Mouse (Mus musculus): ENCODE data around the gene Cyp4f17. TPM values are rescaled to one million over a fixed set of nuclear protein-coding genes. Genes with fewer than 3 reads are reported as not detected.
"Not testable (repeated sequence)": the region's sequence is repeated elsewhere in the genome, so short reads cannot be mapped to it uniquely, and the experiment has no call there.

Gene Cyp4f17
- polyA plus RNA-seq, 1 experiment from 2014 or later: 7.3 TPM

GRCm38 (mm10) chr17:32521981-32522380, 16.1 kb downstream of the Cyp4f17 start:
- Histone ChIP-seq H3K27ac (ENCODE audit: low read depth, low read length) (no peak overlapping the region), H3K4me3 (ENCODE audit: low read length) (no peak overlapping the region), H3K9ac (ENCODE audit: low read depth, low read length) (no peak overlapping the region), H3K9me3 (ENCODE audit: control insufficient read depth, low read length) (no peaks in the 10 kb centered on the region), H3K36me3 (ENCODE audit: control insufficient read depth, insufficient read depth, low read length) (no peaks in the 10 kb centered on the region), H3K4me2 (replicated peaks; ENCODE audit: low read depth, low read length) (no peak overlapping the region), H3K4me1 (ENCODE audit: control insufficient read depth, insufficient read depth, low read length) (no peaks in the 10 kb centered on the region), H3K27me3 (ENCODE audit: control insufficient read depth, insufficient read depth, low read length) (no peaks in the 10 kb centered on the region)
- ATAC-seq (ENCODE audit: low FRiP score, low TSS enrichment): no peak
- WGBS: 91% methylated on average over 5 of the region's 5 CpGs

GRCm38 (mm10) chr17:32522386-32522785, 16.5 kb downstream of the Cyp4f17 start:
- H3K9ac ChIP-seq (ENCODE audit: low read depth, low read length): no peak overlapping the region
- no peak overlapping the region for H3K4me3 ChIP-seq (ENCODE audit: low read length)
- H3K9me3 ChIP-seq (ENCODE audit: control insufficient read depth, low read length): no peaks in the 10 kb centered on the region
- no peaks in the 10 kb centered on the region for H3K36me3 ChIP-seq (ENCODE audit: control insufficient read depth, insufficient read depth, low read length)
- H3K4me1 ChIP-seq (ENCODE audit: control insufficient read depth, insufficient read depth, low read length): no peaks in the 10 kb centered on the region
- no peak overlapping the region for H3K27ac ChIP-seq (ENCODE audit: low read depth, low read length)
- no peaks in the 10 kb centered on the region for H3K27me3 ChIP-seq (ENCODE audit: control insufficient read depth, insufficient read depth, low read length)
- 91% methylated on average over 4 of the region's 4 CpGs for WGBS
- no peak for ATAC-seq (ENCODE audit: low FRiP score, low TSS enrichment)
- no peak overlapping the region for H3K4me2 ChIP-seq (replicated peaks; ENCODE audit: low read depth, low read length)

- no peak for ATAC-seq (ENCODE audit: low FRiP score, low TSS enrichment)
- no peaks in the 10 kb centered on the region for H3K36me3 ChIP-seq (ENCODE audit: control insufficient read depth, insufficient read depth, low read length)
Observed at GRCm38 (mm10) chr17:32522816-32523215, 17.0 kb downstream of the Cyp4f17 start.

GRCm38 (mm10) chr17:32523895-32524294, 18.0 kb downstream of the Cyp4f17 start:
- no peaks in the 10 kb centered on the region for H3K27me3 ChIP-seq (ENCODE audit: control insufficient read depth, insufficient read depth, low read length)
- H3K4me3 ChIP-seq (ENCODE audit: low read length): no peak overlapping the region
- no peaks in the 10 kb centered on the region for H3K9me3 ChIP-seq (ENCODE audit: control insufficient read depth, low read length)
- no peaks in the 10 kb centered on the region for H3K36me3 ChIP-seq (ENCODE audit: control insufficient read depth, insufficient read depth, low read length)
- 0 out of 2 replicates have a peak, but pooled peaks cover 3% of the 10 kb centered on the region for H3K4me1 ChIP-seq (ENCODE audit: control insufficient read depth, insufficient read depth, low read length)
- ATAC-seq (ENCODE audit: low FRiP score, low TSS enrichment): no peak
- no peak overlapping the region for H3K9ac ChIP-seq (ENCODE audit: low read depth, low read length)
- no peak overlapping the region for H3K27ac ChIP-seq (ENCODE audit: low read depth, low read length)
- WGBS: 92% methylated on average over 11 of the region's 11 CpGs
- no peak overlapping the region for H3K4me2 ChIP-seq (replicated peaks; ENCODE audit: low read depth, low read length)

More at GRCm38 (mm10) chr17:32522816-32523215, 17.0 kb downstream of the Cyp4f17 start:
- 90% methylated on average over 5 of the region's 5 CpGs for WGBS
- Histone ChIP-seq H3K9me3 (ENCODE audit: control insufficient read depth, low read length) (no peaks in the 10 kb centered on the region), H3K27ac (ENCODE audit: low read depth, low read length) (no peak overlapping the region), H3K4me3 (ENCODE audit: low read length) (no peak overlapping the region), H3K9ac (ENCODE audit: low read depth, low read length) (no peak overlapping the region), H3K4me2 (replicated peaks; ENCODE audit: low read depth, low read length) (no peak overlapping the region), H3K27me3 (ENCODE audit: control insufficient read depth, insufficient read depth, low read length) (no peaks in the 10 kb centered on the region), H3K4me1 (ENCODE audit: control insufficient read depth, insufficient read depth, low read length) (no peaks in the 10 kb centered on the region)

GRCm38 (mm10) chr17:32526341-32526740, 20.5 kb downstream of the Cyp4f17 start:
- not testable (repeated sequence) for H3K27me3 ChIP-seq (ENCODE audit: control insufficient read depth, insufficient read depth, low read length); H3K27ac ChIP-seq (ENCODE audit: low read depth, low read length); H3K4me1 ChIP-seq (ENCODE audit: control insufficient read depth, insufficient read depth, low read length); ATAC-seq (ENCODE audit: low FRiP score, low TSS enrichment); H3K9me3 ChIP-seq (ENCODE audit: control insufficient read depth, low read length); H3K9ac ChIP-seq (ENCODE audit: low read depth, low read length); H3K4me2 ChIP-seq (replicated peaks; ENCODE audit: low read depth, low read length); H3K36me3 ChIP-seq (ENCODE audit: control insufficient read depth, insufficient read depth, low read length); H3K4me3 ChIP-seq (ENCODE audit: low read length)
- WGBS: 92% methylated on average over 1 of the region's 1 CpGs

- no peak for ATAC-seq (ENCODE audit: low FRiP score, low TSS enrichment)
- Histone ChIP-seq H3K4me3 (ENCODE audit: low read length) (no peak overlapping the region), H3K4me2 (replicated peaks; ENCODE audit: low read depth, low read length) (no peak overlapping the region; the same call in 1 of the 2 replicates), H3K27ac (ENCODE audit: low read depth, low read length) (no peak overlapping the region), H3K4me1 (ENCODE audit: control insufficient read depth, insufficient read depth, low read length) (0 out of 2 replicates have a peak, but pooled peaks cover 3% of the 10 kb centered on the region), H3K36me3 (ENCODE audit: control insufficient read depth, insufficient read depth, low read length) (no peaks in the 10 kb centered on the region), H3K27me3 (ENCODE audit: control insufficient read depth, insufficient read depth, low read length) (no peaks in the 10 kb centered on the region), H3K9me3 (ENCODE audit: control insufficient read depth, low read length) (no peaks in the 10 kb centered on the region), H3K9ac (ENCODE audit: low read depth, low read length) (no peak overlapping the region)
- WGBS: 81% methylated on average over 11 of the region's 11 CpGs
Observed at GRCm38 (mm10) chr17:32527748-32528147, 21.9 kb downstream of the Cyp4f17 start.

GRCm38 (mm10) chr17:32528408-32529337, 22.8 kb downstream of the Cyp4f17 start:
- Histone ChIP-seq H3K9me3 (ENCODE audit: control insufficient read depth, low read length) (no peaks in the 10 kb centered on the region), H3K4me1 (ENCODE audit: control insufficient read depth, insufficient read depth, low read length) (0 out of 2 replicates have a peak, but pooled peaks cover 3% of the 10 kb centered on the region), H3K27me3 (ENCODE audit: control insufficient read depth, insufficient read depth, low read length) (no peaks in the 10 kb centered on the region), H3K4me3 (ENCODE audit: low read length) (peak overlapping the region; percentile 31; the same call in 1 of the 2 replicates), H3K36me3 (ENCODE audit: control insufficient read depth, insufficient read depth, low read length) (no peaks in the 10 kb centered on the region), H3K9ac (ENCODE audit: low read depth, low read length) (peak overlapping the region; percentile 47; the same call in 1 of the 2 replicates), H3K27ac (ENCODE audit: low read depth, low read length) (no peak overlapping the region), H3K4me2 (replicated peaks; ENCODE audit: low read depth, low read length) (peak overlapping the region; percentile 43)
- 16% methylated on average over 26 of the region's 26 CpGs for WGBS
- peak; percentile 89 for ATAC-seq (ENCODE audit: low FRiP score, low TSS enrichment)

GRCm38 (mm10) chr17:32532356-32532755, 26.5 kb downstream of the Cyp4f17 start:
- H3K4me2 ChIP-seq (replicated peaks; ENCODE audit: low read depth, low read length); ATAC-seq (ENCODE audit: low FRiP score, low TSS enrichment); H3K4me3 ChIP-seq (ENCODE audit: low read length); H3K36me3 ChIP-seq (ENCODE audit: control insufficient read depth, insufficient read depth, low read length); H3K4me1 ChIP-seq (ENCODE audit: control insufficient read depth, insufficient read depth, low read length); H3K27ac ChIP-seq (ENCODE audit: low read depth, low read length); H3K9ac ChIP-seq (ENCODE audit: low read depth, low read length); H3K27me3 ChIP-seq (ENCODE audit: control insufficient read depth, insufficient read depth, low read length); H3K9me3 ChIP-seq (ENCODE audit: control insufficient read depth, low read length): not testable (repeated sequence)
- whole genome bisulfite sequencing: 41% methylated on average over 4 of the region's 4 CpGs

GRCm38 (mm10) chr17:32534068-32534467, 28.2 kb downstream of the Cyp4f17 start:
- Histone ChIP-seq H3K4me3 (ENCODE audit: low read length) (no peak overlapping the region), H3K27ac (ENCODE audit: low read depth, low read length) (no peak overlapping the region), H3K9me3 (ENCODE audit: control insufficient read depth, low read length) (no peaks in the 10 kb centered on the region), H3K4me1 (ENCODE audit: control insufficient read depth, insufficient read depth, low read length) (peaks cover 5% of the 10 kb centered on the region; the same call in 1 of the 2 replicates), H3K27me3 (ENCODE audit: control insufficient read depth, insufficient read depth, low read length) (no peaks in the 10 kb centered on the region), H3K36me3 (ENCODE audit: control insufficient read depth, insufficient read depth, low read length) (no peaks in the 10 kb centered on the region), H3K4me2 (replicated peaks; ENCODE audit: low read depth, low read length) (no peak overlapping the region), H3K9ac (ENCODE audit: low read depth, low read length) (no peak overlapping the region)
- 82% methylated on average over 6 of the region's 6 CpGs for WGBS
- no peak for ATAC-seq (ENCODE audit: low FRiP score, low TSS enrichment)
